Mouse (Mus musculus): ENCODE results near the gene Notch3. TPM values are rescaled to one million over a fixed set of nuclear protein-coding genes. Genes with fewer than 3 reads are reported as not detected.

The Notch3 gene
- polyA plus RNA-seq, 1 experiment, result 14.8 TPM

GRCm38 (mm10) chr17:32202972-32203371 lies 36.3 kb upstream of the Notch3 start:
- Histone ChIP-seq H3K4me3 (ENCODE audit: insufficient read depth, poor library complexity, severe bottlenecking) (no peak overlapping the region), H3K79me2 (ENCODE audit: control insufficient read depth, insufficient read depth) (peaks cover 2% of the 10 kb centered on the region), H3K36me3 (ENCODE audit: control insufficient read depth, insufficient read depth) (peaks cover 82% of the 10 kb centered on the region), H3K27me3 (ENCODE audit: control insufficient read depth, insufficient read depth, insufficient read length) (no peaks in the 10 kb centered on the region), H3ac (ENCODE audit: control insufficient read depth, insufficient read length, low read depth) (no peak overlapping the region), H3K79me3 (ENCODE audit: low read depth) (peaks cover 2% of the 10 kb centered on the region)
- TF ChIP-seq USF1 (IDR thresholded peaks at IDR 0.05; ENCODE audit: low read depth) (no peak), CEBPB (IDR thresholded peaks at IDR 0.05; ENCODE audit: low read depth) (no peak), CTCF (IDR thresholded peaks at IDR 0.05; ENCODE audit: control insufficient read depth, insufficient read depth, insufficient read length) (no peak), MYOD1 (IDR thresholded peaks at IDR 0.05; ENCODE audit: control insufficient read depth, insufficient read length, low read depth) (no peak), FOSL1 (IDR thresholded peaks at IDR 0.05; ENCODE audit: insufficient read depth, low read length, poor library complexity, severe bottlenecking) (no peak), MYOG (IDR thresholded peaks at IDR 0.05; ENCODE audit: control insufficient read depth, extremely low read depth, insufficient read length) (no peak), MAX (IDR thresholded peaks at IDR 0.05) (no peak)

GRCm38 (mm10) chr17:32201086-32201485 lies 34.4 kb upstream of the Notch3 start:
- no peaks in the 10 kb centered on the region for H3K79me3 ChIP-seq (ENCODE audit: low read depth)
- no peak overlapping the region for H3K4me3 ChIP-seq (ENCODE audit: insufficient read depth, poor library complexity, severe bottlenecking)
- no peak overlapping the region for H3ac ChIP-seq (ENCODE audit: control insufficient read depth, insufficient read length, low read depth)
- no peaks in the 10 kb centered on the region for H3K79me2 ChIP-seq (ENCODE audit: control insufficient read depth, insufficient read depth)
- no peaks in the 10 kb centered on the region for H3K27me3 ChIP-seq (ENCODE audit: control insufficient read depth, insufficient read depth, insufficient read length)
- no peak for TF ChIP-seq CTCF (IDR thresholded peaks at IDR 0.05; ENCODE audit: control insufficient read depth, insufficient read depth, insufficient read length)
- no peak for TF ChIP-seq USF1 (IDR thresholded peaks at IDR 0.05; ENCODE audit: low read depth)
- no peak for TF ChIP-seq MYOG (IDR thresholded peaks at IDR 0.05; ENCODE audit: control insufficient read depth, extremely low read depth, insufficient read length)
- TF ChIP-seq FOSL1 (IDR thresholded peaks at IDR 0.05; ENCODE audit: insufficient read depth, low read length, poor library complexity, severe bottlenecking), result no peak
- no peak for TF ChIP-seq MAX (IDR thresholded peaks at IDR 0.05)
- no peak for TF ChIP-seq MYOD1 (IDR thresholded peaks at IDR 0.05; ENCODE audit: control insufficient read depth, insufficient read length, low read depth)
- TF ChIP-seq CEBPB (IDR thresholded peaks at IDR 0.05; ENCODE audit: low read depth), result no peak
- peaks cover 84% of the 10 kb centered on the region for H3K36me3 ChIP-seq (ENCODE audit: control insufficient read depth, insufficient read depth)

GRCm38 (mm10) chr17:32199796-32200195 lies 33.1 kb upstream of the Notch3 start:
- H3ac ChIP-seq (ENCODE audit: control insufficient read depth, insufficient read length, low read depth), result no peak overlapping the region
- H3K27me3 ChIP-seq (ENCODE audit: control insufficient read depth, insufficient read depth, insufficient read length), result no peaks in the 10 kb centered on the region
- H3K79me2 ChIP-seq (ENCODE audit: control insufficient read depth, insufficient read depth), result no peaks in the 10 kb centered on the region
- H3K79me3 ChIP-seq (ENCODE audit: low read depth), result no peaks in the 10 kb centered on the region
- TF ChIP-seq USF1 (IDR thresholded peaks at IDR 0.05; ENCODE audit: low read depth) (no peak), FOSL1 (IDR thresholded peaks at IDR 0.05; ENCODE audit: insufficient read depth, low read length, poor library complexity, severe bottlenecking) (no peak), MYOG (IDR thresholded peaks at IDR 0.05; ENCODE audit: control insufficient read depth, extremely low read depth, insufficient read length) (no peak), CTCF (IDR thresholded peaks at IDR 0.05; ENCODE audit: control insufficient read depth, insufficient read depth, insufficient read length) (no peak), MAX (IDR thresholded peaks at IDR 0.05) (no peak), MYOD1 (IDR thresholded peaks at IDR 0.05; ENCODE audit: control insufficient read depth, insufficient read length, low read depth) (no peak)
- no peak overlapping the region for H3K4me3 ChIP-seq (ENCODE audit: insufficient read depth, poor library complexity, severe bottlenecking)
- peaks cover 87% of the 10 kb centered on the region for H3K36me3 ChIP-seq (ENCODE audit: control insufficient read depth, insufficient read depth)

GRCm38 (mm10) chr17:32197156-32197555 lies 30.5 kb upstream of the Notch3 start:
- Histone ChIP-seq H3K4me3 (ENCODE audit: insufficient read depth, poor library complexity, severe bottlenecking) (no peak overlapping the region), H3K79me3 (ENCODE audit: low read depth) (no peaks in the 10 kb centered on the region), H3K79me2 (ENCODE audit: control insufficient read depth, insufficient read depth) (no peaks in the 10 kb centered on the region), H3K36me3 (ENCODE audit: control insufficient read depth, insufficient read depth) (peaks cover 71% of the 10 kb centered on the region), H3ac (ENCODE audit: control insufficient read depth, insufficient read length, low read depth) (no peak overlapping the region), H3K27me3 (ENCODE audit: control insufficient read depth, insufficient read depth, insufficient read length) (no peaks in the 10 kb centered on the region)
- TF ChIP-seq USF1 (IDR thresholded peaks at IDR 0.05; ENCODE audit: low read depth) (no peak), MAX (IDR thresholded peaks at IDR 0.05) (no peak)

- H3K36me3 ChIP-seq (ENCODE audit: control insufficient read depth, insufficient read depth), result peaks cover 61% of the 10 kb centered on the region
Measured at GRCm38 (mm10) chr17:32195725-32196124, 29.1 kb upstream of the Notch3 start.

GRCm38 (mm10) chr17:32193010-32193409 lies 26.4 kb upstream of the Notch3 start:
- TF ChIP-seq CEBPB (IDR thresholded peaks at IDR 0.05; ENCODE audit: low read depth) (no peak), CTCF (IDR thresholded peaks at IDR 0.05; ENCODE audit: control insufficient read depth, insufficient read depth, insufficient read length) (no peak), MYOG (IDR thresholded peaks at IDR 0.05; ENCODE audit: control insufficient read depth, extremely low read depth, insufficient read length) (no peak), USF1 (IDR thresholded peaks at IDR 0.05; ENCODE audit: low read depth) (no peak), MYOD1 (IDR thresholded peaks at IDR 0.05; ENCODE audit: control insufficient read depth, insufficient read length, low read depth) (no peak), MAX (IDR thresholded peaks at IDR 0.05) (no peak), FOSL1 (IDR thresholded peaks at IDR 0.05; ENCODE audit: insufficient read depth, low read length, poor library complexity, severe bottlenecking) (no peak)

More at GRCm38 (mm10) chr17:32195725-32196124, 29.1 kb upstream of the Notch3 start:
- Histone ChIP-seq H3K79me3 (ENCODE audit: low read depth) (no peaks in the 10 kb centered on the region), H3ac (ENCODE audit: control insufficient read depth, insufficient read length, low read depth) (no peak overlapping the region), H3K79me2 (ENCODE audit: control insufficient read depth, insufficient read depth) (no peaks in the 10 kb centered on the region), H3K27me3 (ENCODE audit: control insufficient read depth, insufficient read depth, insufficient read length) (no peaks in the 10 kb centered on the region), H3K4me3 (ENCODE audit: insufficient read depth, poor library complexity, severe bottlenecking) (no peak overlapping the region)
- no peak for TF ChIP-seq FOSL1 (IDR thresholded peaks at IDR 0.05; ENCODE audit: insufficient read depth, low read length, poor library complexity, severe bottlenecking)
- TF ChIP-seq USF1 (IDR thresholded peaks at IDR 0.05; ENCODE audit: low read depth), result no peak
- no peak for TF ChIP-seq MYOG (IDR thresholded peaks at IDR 0.05; ENCODE audit: control insufficient read depth, extremely low read depth, insufficient read length)
- no peak for TF ChIP-seq CTCF (IDR thresholded peaks at IDR 0.05; ENCODE audit: control insufficient read depth, insufficient read depth, insufficient read length)
- TF ChIP-seq MAX (IDR thresholded peaks at IDR 0.05), result no peak
- TF ChIP-seq CEBPB (IDR thresholded peaks at IDR 0.05; ENCODE audit: low read depth), result no peak
- no peak for TF ChIP-seq MYOD1 (IDR thresholded peaks at IDR 0.05; ENCODE audit: control insufficient read depth, insufficient read length, low read depth)

More at GRCm38 (mm10) chr17:32193010-32193409, 26.4 kb upstream of the Notch3 start:
- H3K27me3 ChIP-seq (ENCODE audit: control insufficient read depth, insufficient read depth, insufficient read length), result no peaks in the 10 kb centered on the region
- no peak overlapping the region for H3ac ChIP-seq (ENCODE audit: control insufficient read depth, insufficient read length, low read depth)
- H3K79me3 ChIP-seq (ENCODE audit: low read depth), result no peaks in the 10 kb centered on the region
- no peak overlapping the region for H3K4me3 ChIP-seq (ENCODE audit: insufficient read depth, poor library complexity, severe bottlenecking)
- H3K79me2 ChIP-seq (ENCODE audit: control insufficient read depth, insufficient read depth), result no peaks in the 10 kb centered on the region
- peaks cover 35% of the 10 kb centered on the region for H3K36me3 ChIP-seq (ENCODE audit: control insufficient read depth, insufficient read depth)

All from C2C12 (cell line).